9 mouse cellular contexts compared by ENCODE assay signal in the genomic region with DNA sequence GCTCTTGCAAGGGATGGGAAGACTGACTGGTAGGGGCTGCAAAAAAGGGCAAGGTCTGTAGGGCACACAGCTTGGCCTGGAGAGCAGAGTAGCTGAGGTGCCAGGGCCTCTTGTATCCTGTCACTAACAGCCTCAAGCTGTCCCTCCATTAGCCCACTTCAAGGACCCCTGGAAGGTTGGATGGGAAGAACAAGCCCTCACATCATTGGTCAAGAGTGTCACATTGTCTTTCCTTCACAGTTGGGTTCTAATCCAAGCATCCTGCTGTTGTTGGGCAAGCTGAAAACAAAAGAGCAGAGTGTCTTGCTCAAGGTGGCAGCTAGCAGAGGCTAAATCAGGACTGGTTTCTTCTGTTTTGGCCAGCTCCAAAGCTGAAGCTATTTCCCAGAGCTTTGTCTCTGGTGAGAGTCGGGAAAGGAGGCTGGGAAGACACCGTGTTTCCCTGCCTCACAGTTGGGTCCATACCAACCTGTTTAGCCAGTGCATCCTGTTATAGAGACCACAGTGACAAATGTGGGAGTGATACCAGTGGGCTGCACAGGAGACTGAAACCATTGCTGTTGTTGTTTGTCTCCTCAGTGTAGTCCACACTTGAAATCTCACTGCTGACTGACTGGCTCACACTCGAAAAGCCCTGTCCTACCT. TPM values are rescaled to one million over a fixed set of nuclear protein-coding genes. Genes with fewer than 3 reads are reported as not detected.
DNase-seq lines count a peak whose midpoint lies in the region; ATAC-seq and TF ChIP-seq lines count a peak whose summit lies in the region.
"Had no signal": no experiment of that assay in that cellular context is flagged by ENCODE, and none has a peak within 500 bp of the region (broad histone marks: within the 10 kb centered on the region; RNA-seq: fewer than 3 reads in every experiment).

No protein-coding gene starts in this region.

- no peak for TF ChIP-seq EP300 in lung, postnatal 0 days (IDR thresholded peaks at IDR 0.05)

- no peaks in the 10 kb centered on the region for H3K9me3 ChIP-seq in heart, embryonic 14.5 days (ENCODE audit: control insufficient read depth, low read length)
- H3K9me3 ChIP-seq in lung, postnatal 0 days (ENCODE audit: low read length): no peaks in the 10 kb centered on the region
- H3K9me3 ChIP-seq in intestine, embryonic 16.5 days (ENCODE audit: control insufficient read depth, low read length): no peaks in the 10 kb centered on the region
- no peaks in the 10 kb centered on the region for H3K9me3 ChIP-seq in stomach, embryonic 16.5 days (replicated peaks; ENCODE audit: control insufficient read depth, low read length)

- H3K36me3 ChIP-seq in heart, embryonic 14.5 days (ENCODE audit: control insufficient read depth, insufficient read depth, low read length): peaks cover 14% of the 10 kb centered on the region
- H3K36me3 ChIP-seq in lung, postnatal 0 days (ENCODE audit: insufficient read depth, low read length): 0 out of 2 replicates have a peak, but pooled peaks cover 4% of the 10 kb centered on the region
- H3K36me3 ChIP-seq in intestine, embryonic 16.5 days (ENCODE audit: control insufficient read depth, insufficient read depth, low read length): no peaks in the 10 kb centered on the region
- no peaks in the 10 kb centered on the region for H3K36me3 ChIP-seq in stomach, embryonic 16.5 days (ENCODE audit: control insufficient read depth, insufficient read depth, low read length)

- WGBS in heart, embryonic 14.5 days: 36% methylated on average over 3 of the region's 3 CpGs
- WGBS in lung, postnatal 0 days: 21% methylated on average over 3 of the region's 3 CpGs
- 30% methylated on average over 3 of the region's 3 CpGs for WGBS in lung, adult 2 months
- 42% methylated on average over 3 of the region's 3 CpGs for WGBS in intestine, embryonic 16.5 days
- 49% methylated on average over 3 of the region's 3 CpGs for WGBS in stomach, embryonic 16.5 days

- peaks cover 24 to 30% of the 10 kb centered on the region in 2 experiments for H3K4me1 ChIP-seq in heart, embryonic 14.5 days (ENCODE audit: control insufficient read depth in 2 of 2, insufficient read depth in 2 of 2, low read length in 2 of 2)
- peaks cover 7% of the 10 kb centered on the region; the same call in 1 of the 2 replicates for H3K4me1 ChIP-seq in lung, postnatal 0 days (ENCODE audit: insufficient read depth, low read depth, low read length)
- peaks cover 5% of the 10 kb centered on the region for H3K4me1 ChIP-seq in lung, adult 2 months (ENCODE audit: control insufficient read depth, insufficient read depth, low read length)
- peaks cover 17% of the 10 kb centered on the region for H3K4me1 ChIP-seq in intestine, embryonic 16.5 days (ENCODE audit: control insufficient read depth, insufficient read depth, low read length)
- peaks cover 13% of the 10 kb centered on the region; the same call in 1 of the 2 replicates for H3K4me1 ChIP-seq in stomach, embryonic 16.5 days (ENCODE audit: control insufficient read depth, insufficient read depth, low read length)

- H3K27ac ChIP-seq in heart, embryonic 14.5 days (replicated peaks in 1 of 2; ENCODE audit: control insufficient read depth in 1 of 2, insufficient read depth in 1 of 2, low read depth in 2 of 2, low read length in 2 of 2): peak overlapping the region; percentile 26 to 61; a peak in 3 of 4 replicates
- peak overlapping the region; percentile 63 for H3K27ac ChIP-seq in lung, postnatal 0 days (ENCODE audit: low read length)
- H3K27ac ChIP-seq in intestine, embryonic 16.5 days (ENCODE audit: low read length): peak overlapping the region; percentile 48; the same call in 1 of the 2 replicates
- peak overlapping the region; percentile 45 for H3K27ac ChIP-seq in stomach, embryonic 16.5 days (ENCODE audit: low read length)

- H3K27me3 ChIP-seq in heart, embryonic 14.5 days (ENCODE audit: control insufficient read depth, insufficient read depth, low read length): no peaks in the 10 kb centered on the region
- H3K27me3 ChIP-seq in lung, postnatal 0 days (replicated peaks; ENCODE audit: insufficient read depth, low read length): no peaks in the 10 kb centered on the region
- no peaks in the 10 kb centered on the region for H3K27me3 ChIP-seq in intestine, embryonic 16.5 days (replicated peaks; ENCODE audit: control insufficient read depth, insufficient read depth, low read length)
- H3K27me3 ChIP-seq in stomach, embryonic 16.5 days (ENCODE audit: control insufficient read depth, insufficient read depth, low read length): no peaks in the 10 kb centered on the region

- TF ChIP-seq CTCF in lung, postnatal 0 days (IDR thresholded peaks at IDR 0.05): no peak
- TF ChIP-seq CTCF in lung, adult 2 months (IDR thresholded peaks at IDR 0.05; ENCODE audit: insufficient read depth, low read length): no peak

- no peak for ATAC-seq in heart, embryonic 14.5 days (ENCODE audit: insufficient number of reproducible peaks, insufficient read depth, low FRiP score, low read depth)
- ATAC-seq in lung, postnatal 0 days: no peak
- ATAC-seq in intestine, embryonic 16.5 days: peak; percentile 51; the same call in 1 of the 2 replicates
- ATAC-seq in stomach, embryonic 16.5 days (ENCODE audit: insufficient read depth, low FRiP score): no peak
- no peak; the same call in 1 of the 2 replicates for ATAC-seq in monocyte, adult 5-6 weeks (replicated peaks; ENCODE audit: insufficient number of reproducible peaks, low FRiP score, low TSS enrichment, poor library complexity, severe bottlenecking)

- H3K9ac ChIP-seq in heart, embryonic 14.5 days (ENCODE audit: low read length): 0 out of 2 replicates have a peak overlapping the region, but pooled peaks have one; percentile 34
- H3K9ac ChIP-seq in lung, postnatal 0 days (replicated peaks; ENCODE audit: low read depth): no peak overlapping the region
- no peak overlapping the region for H3K9ac ChIP-seq in intestine, embryonic 16.5 days (ENCODE audit: low read depth, low read length)
- no peak overlapping the region for H3K9ac ChIP-seq in stomach, embryonic 16.5 days (ENCODE audit: low read length)

- TF ChIP-seq POLR2A in lung, adult 2 months (IDR thresholded peaks at IDR 0.05; ENCODE audit: borderline replicate concordance, extremely low read depth, low read depth, low read length): no peak

- DNase-seq in heart, adult 9 months (ENCODE audit: low spot score in 2 of 2): no peak
- DNase-seq in lung, postnatal 0 days (ENCODE audit: low spot score): no peak
- DNase-seq in lung, adult 2 months: no peak
- no peak for DNase-seq in embryo, embryonic 9.5 days (ENCODE audit: extremely low spot score)
- DNase-seq: gastrocnemius, postnatal 36 days had no signal

- H3K4me3 ChIP-seq in heart, embryonic 14.5 days (ENCODE audit: control insufficient read depth in 1 of 2, insufficient read depth in 1 of 2, low read depth in 1 of 2, low read length in 2 of 2): no peak overlapping the region
- no peak overlapping the region for H3K4me3 ChIP-seq in lung, postnatal 0 days (ENCODE audit: low read depth, low read length)
- no peak overlapping the region for H3K4me3 ChIP-seq in lung, adult 2 months (replicated peaks; ENCODE audit: extremely low read depth, low read depth, low read length)
- H3K4me3 ChIP-seq in intestine, embryonic 16.5 days (ENCODE audit: low read length): no peak overlapping the region
- H3K4me3 ChIP-seq in stomach, embryonic 16.5 days (replicated peaks; ENCODE audit: low read length): no peak overlapping the region

- H3K4me2 ChIP-seq in heart, embryonic 14.5 days (ENCODE audit: low read length): peak overlapping the region; percentile 16; the same call in 1 of the 2 replicates
- no peak overlapping the region for H3K4me2 ChIP-seq in lung, postnatal 0 days (replicated peaks; ENCODE audit: low read depth, low read length)
- H3K4me2 ChIP-seq in intestine, embryonic 16.5 days (ENCODE audit: low read depth, low read length): no peak overlapping the region
- no peak overlapping the region for H3K4me2 ChIP-seq in stomach, embryonic 16.5 days (ENCODE audit: low read depth, low read length)

RNA-seq across cellular contexts. Expression of a gene that starts 42.8 kb away (rescaled TPM):
- polyA plus RNA-seq in heart, embryonic 14.5 days (2014; fragmentation: Nextera tagmentation; extraction: Ambion mirVana): 297 and 312 TPM in 2 replicates
- polyA plus RNA-seq in lung, postnatal 0 days (2015; fragmentation: Nextera tagmentation; extraction: Ambion mirVana): 317 and 353 TPM in 2 replicates
- 161 TPM in 2 replicates for polyA plus RNA-seq in lung, adult 2 months (2012; rRNA removed)
- polyA plus RNA-seq in intestine, embryonic 16.5 days (2015; fragmentation: Nextera tagmentation; extraction: Ambion mirVana): 173 and 183 TPM in 2 replicates
- 177 and 197 TPM in 2 replicates for polyA plus RNA-seq in stomach, embryonic 16.5 days (2015; fragmentation: Nextera tagmentation; extraction: Ambion mirVana)
- 36.4 to 57.1 TPM (median 52.3 TPM) in 3 replicates for total RNA-seq in monocyte, adult 5-6 weeks (2017)

RNA-seq across cellular contexts. Expression of a gene that starts 59.0 kb away (rescaled TPM):
- 0.18 TPM in 1 of 2 replicates, not detected in the other for polyA plus RNA-seq in heart, embryonic 14.5 days (2014; fragmentation: Nextera tagmentation; extraction: Ambion mirVana)
- 4.4 and 4.6 TPM in 2 replicates for polyA plus RNA-seq in lung, postnatal 0 days (2015; fragmentation: Nextera tagmentation; extraction: Ambion mirVana)
- 0.43 and 263 TPM in 2 replicates for polyA plus RNA-seq in lung, adult 2 months (2012; rRNA removed)
- 0.73 and 1.1 TPM in 2 replicates for polyA plus RNA-seq in intestine, embryonic 16.5 days (2015; fragmentation: Nextera tagmentation; extraction: Ambion mirVana)
- polyA plus RNA-seq in stomach, embryonic 16.5 days (2015; fragmentation: Nextera tagmentation; extraction: Ambion mirVana): 360 and 682 TPM in 2 replicates
- 0.29 to 0.96 TPM in 2 of 3 replicates, not detected in the other for total RNA-seq in monocyte, adult 5-6 weeks (2017)
- total RNA-seq: gastrocnemius, postnatal 36 days had no signal
